Mouse (Mus musculus) CH12.LX (cell line): ENCODE data around the gene Apobec4. TPM values are rescaled to one million over a fixed set of nuclear protein-coding genes. Genes with fewer than 3 reads are reported as not detected.

Experiments used
- DNase-seq: peaks from one replicate; pipeline ENCODE4 v3.0.0-alpha.2; 2013; ENCODE audit errors: extremely low read depth
- H3K27ac ChIP-seq: 2 replicates; pipeline ENCODE4 v1.5.1; 2012; ENCODE audit warnings: low read depth, mild to moderate bottlenecking, control low read depth, moderate library complexity; ENCODE audit not compliant: insufficient read depth
- H3K27me3 ChIP-seq: replicated peaks from 2 replicates; pipeline ENCODE3; 2012; ENCODE audit warnings: inconsistent platforms
- H3K36me3 ChIP-seq, 2 experiments: replicated peaks in 1 of 2; 2 replicates each; pipeline versions ENCODE3 to v1.6.1; 2012; ENCODE audit warnings: inconsistent platforms in 1 of 2, low read length in 1 of 2, mild to moderate bottlenecking in 1 of 2, mixed read lengths in 1 of 2, moderate library complexity in 1 of 2; ENCODE audit not compliant: control insufficient read depth in 1 of 2, insufficient read depth in 1 of 2
- H3K4me1 ChIP-seq, 2 experiments: 2 replicates each; pipeline ENCODE4 v1.6.1; 2012; ENCODE audit warnings: inconsistent platforms in 1 of 2, moderate library complexity in 1 of 2; ENCODE audit not compliant: insufficient read depth in 2 of 2, control insufficient read depth in 1 of 2
- H3K4me2 ChIP-seq: 2 replicates; pipeline ENCODE4 v1.6.1; 2012; ENCODE audit warnings: low read depth, mild to moderate bottlenecking, control low read depth; ENCODE audit not compliant: poor library complexity, insufficient read depth, severe bottlenecking
- H3K4me3 ChIP-seq, 3 experiments: fragments of 150-350 bp in 1 of 3; sonication (generic) in 1 of 3; replicated peaks in 1 of 3; 2 replicates each; pipeline versions ENCODE3 to v1.5.1; 2011 to 2012; ENCODE audit warnings: low read depth in 2 of 3, low read length in 2 of 3, mild to moderate bottlenecking in 2 of 3, moderate library complexity in 2 of 3, control low read depth in 1 of 3, improper control_type of control experiment in 1 of 3, inconsistent platforms in 1 of 3, mixed read lengths in 1 of 3; ENCODE audit not compliant: poor library complexity in 1 of 3
- H3K79me2 ChIP-seq: replicated peaks from 2 replicates; pipeline ENCODE4 v1.6.1; 2012; ENCODE audit warnings: mild to moderate bottlenecking, moderate library complexity; ENCODE audit not compliant: control insufficient read depth, poor library complexity, insufficient read depth, severe bottlenecking; ENCODE audit errors: extremely low read depth
- H3K9ac ChIP-seq: 2 replicates; pipeline ENCODE4 v1.6.1; 2012; ENCODE audit warnings: low read depth, mild to moderate bottlenecking, control low read depth, moderate library complexity; ENCODE audit not compliant: insufficient read depth
- H3K9me3 ChIP-seq: replicated peaks from 2 replicates; pipeline ENCODE3; 2012; ENCODE audit warnings: low read length, inconsistent platforms, mixed read lengths
- BHLHE40 ChIP-seq: IDR thresholded peaks from 2 replicates; pipeline ENCODE4 v1.6.1; 2011; ENCODE audit warnings: mild to moderate bottlenecking, low read depth, low read length, improper control_type of control experiment
- CTCF ChIP-seq, 2 experiments: IDR thresholded peaks in 1 of 2; conservative IDR thresholded peaks in 1 of 2; 2 replicates each; pipeline ENCODE4 v1.5.1; 2011 to 2012; ENCODE audit warnings: low read depth in 2 of 2, low read length in 2 of 2, improper control_type of control experiment in 1 of 2, inconsistent platforms in 1 of 2, mild to moderate bottlenecking in 1 of 2, moderate library complexity in 1 of 2
- E2F4 ChIP-seq: IDR thresholded peaks from 2 replicates; pipeline ENCODE4 v1.6.1; 2011; ENCODE audit warnings: low read depth, low read length, improper control_type of control experiment; ENCODE audit not compliant: insufficient replicate concordance
- ELF1 ChIP-seq: IDR thresholded peaks from 2 replicates; pipeline ENCODE4 v1.6.1; 2014; ENCODE audit warnings: low read depth, mild to moderate bottlenecking, inconsistent platforms, low read length, improper control_type of control experiment
- GABPA ChIP-seq: IDR thresholded peaks from 2 replicates; pipeline ENCODE4 v1.6.1; 2012; ENCODE audit warnings: low read depth, low read length, improper control_type of control experiment, inconsistent platforms; ENCODE audit not compliant: insufficient replicate concordance
- HCFC1 ChIP-seq: IDR thresholded peaks from 2 replicates; pipeline ENCODE4 v1.6.1; 2012; ENCODE audit warnings: low read depth, mild to moderate bottlenecking, inconsistent platforms, low read length, improper control_type of control experiment
- IRF4 ChIP-seq: IDR thresholded peaks from 2 replicates; pipeline ENCODE4 v1.6.1; 2014; ENCODE audit warnings: low read depth, mild to moderate bottlenecking, inconsistent platforms, low read length, improper control_type of control experiment
- JUN ChIP-seq: IDR thresholded peaks from 2 replicates; pipeline ENCODE4 v1.6.1; 2011; ENCODE audit warnings: low read depth, mild to moderate bottlenecking, low read length, improper control_type of control experiment, moderate library complexity; ENCODE audit not compliant: insufficient read depth
- MAFK ChIP-seq: IDR thresholded peaks from 2 replicates; pipeline ENCODE4 v1.6.1; 2011; ENCODE audit warnings: low read length, improper control_type of control experiment; ENCODE audit not compliant: insufficient replicate concordance
- MAX ChIP-seq: IDR thresholded peaks from 2 replicates; pipeline ENCODE4 v1.6.1; 2011; ENCODE audit warnings: low read length, improper control_type of control experiment
- MAZ ChIP-seq: IDR thresholded peaks from 2 replicates; pipeline ENCODE4 v1.6.1; 2012; ENCODE audit warnings: low read depth, mild to moderate bottlenecking, inconsistent platforms, low read length, improper control_type of control experiment, moderate library complexity
- MEF2A ChIP-seq: IDR thresholded peaks from 2 replicates; pipeline ENCODE4 v1.6.1; 2014; ENCODE audit warnings: low read depth, mild to moderate bottlenecking, inconsistent platforms, low read length, improper control_type of control experiment, borderline replicate concordance
- MXI1 ChIP-seq: IDR thresholded peaks from 2 replicates; pipeline ENCODE4 v1.6.1; 2011; ENCODE audit warnings: mild to moderate bottlenecking, low read depth, low read length, improper control_type of control experiment
- MYC ChIP-seq: IDR thresholded peaks from 2 replicates; pipeline ENCODE4 v1.6.1; 2011; ENCODE audit warnings: low read depth, mild to moderate bottlenecking, improper control_type of control experiment, low read length
- NELFE ChIP-seq: IDR thresholded peaks from 2 replicates; pipeline ENCODE4 v1.6.1; 2011; ENCODE audit warnings: low read depth, low read length, improper control_type of control experiment
- NRF1 ChIP-seq: IDR thresholded peaks from 2 replicates; pipeline ENCODE4 v1.6.1; 2014; ENCODE audit warnings: low read depth, mild to moderate bottlenecking, inconsistent platforms, low read length, improper control_type of control experiment, moderate library complexity
- PAX5 ChIP-seq: IDR thresholded peaks from 2 replicates; pipeline ENCODE4 v1.6.1; 2012; ENCODE audit warnings: low read length, inconsistent platforms, mixed read lengths
- POLR2A ChIP-seq: IDR thresholded peaks from 2 replicates; pipeline ENCODE4 v1.6.1; 2011; ENCODE audit warnings: low read depth, mild to moderate bottlenecking, improper control_type of control experiment, low read length
- POLR2AphosphoS2 ChIP-seq: IDR thresholded peaks from 2 replicates; pipeline ENCODE4 v1.6.1; 2011; ENCODE audit warnings: low read depth, low read length, improper control_type of control experiment
- RAD21 ChIP-seq: IDR thresholded peaks from 2 replicates; pipeline ENCODE4 v1.6.1; 2011; ENCODE audit warnings: low read depth, mild to moderate bottlenecking, low read length, improper control_type of control experiment, moderate library complexity
- RCOR1 ChIP-seq: conservative IDR thresholded peaks from 2 replicates; pipeline ENCODE4 v1.6.1; 2012; ENCODE audit warnings: low read depth, mild to moderate bottlenecking, inconsistent platforms, low read length, improper control_type of control experiment
- SIN3A ChIP-seq: IDR thresholded peaks from 2 replicates; pipeline ENCODE4 v1.6.1; 2012; ENCODE audit warnings: low read length, improper control_type of control experiment, inconsistent platforms
- SMC3 ChIP-seq: IDR thresholded peaks from 2 replicates; pipeline ENCODE4 v1.6.1; 2011; ENCODE audit warnings: low read depth, low read length, improper control_type of control experiment
- TBP ChIP-seq: conservative IDR thresholded peaks from 2 replicates; pipeline ENCODE4 v1.6.1; 2011; ENCODE audit warnings: low read depth, low read length, improper control_type of control experiment
- TCF12 ChIP-seq: IDR thresholded peaks from 2 replicates; pipeline ENCODE4 v1.6.1; 2014; ENCODE audit warnings: low read depth, mild to moderate bottlenecking, inconsistent platforms, low read length, improper control_type of control experiment
- UBTF ChIP-seq: IDR thresholded peaks from 2 replicates; pipeline ENCODE4 v1.6.1; 2012; ENCODE audit warnings: low read depth, mild to moderate bottlenecking, inconsistent platforms, low read length, improper control_type of control experiment, moderate library complexity
- USF1 ChIP-seq: IDR thresholded peaks from 2 replicates; pipeline ENCODE4 v1.6.1; 2014; ENCODE audit warnings: low read depth, mild to moderate bottlenecking, inconsistent platforms, low read length, improper control_type of control experiment
- USF2 ChIP-seq: conservative IDR thresholded peaks from 2 replicates; pipeline ENCODE4 v1.6.1; 2011; ENCODE audit warnings: low read depth, low read length, improper control_type of control experiment
- ZKSCAN1 ChIP-seq: IDR thresholded peaks from 2 replicates; pipeline ENCODE4 v1.6.1; 2012; ENCODE audit warnings: low read depth, inconsistent platforms, low read length, improper control_type of control experiment, borderline replicate concordance
- ZMIZ1 ChIP-seq: IDR thresholded peaks from 2 replicates; pipeline ENCODE4 v1.6.1; 2012; ENCODE audit warnings: low read depth, mild to moderate bottlenecking, inconsistent platforms, low read length, improper control_type of control experiment
- ZNF384 ChIP-seq: IDR thresholded peaks from 2 replicates; pipeline ENCODE4 v1.6.1; 2012; ENCODE audit warnings: low read depth, low read length, improper control_type of control experiment, inconsistent platforms
- dilution Hi-C: fragments of 300-500 bp; cut with MboI; formaldehyde crosslinking; loops from 2 replicates; pipeline ENCODE4 v1.14.3; 2020; ENCODE audit warnings: low sequenced_read_pairs; ENCODE audit not compliant: extremely low pct_unique_long_range_greater_than_20kb, extremely low pct_ligation_motif_present
- in situ Hi-C: fragments of 300-500 bp; cut with MboI; formaldehyde crosslinking; loops from 3 replicates; pipeline ENCODE4 v1.14.3; 2019; ENCODE audit warnings: low sequenced_read_pairs, low pct_ligation_motif_present, low pct_unique_long_range_greater_than_20kb, mixed read lengths
- polyA plus RNA-seq: library from polyadenylated mRNA; unstranded; fragments of >175 nt; gene quantifications from 2 replicates; pipeline ENCODE4 v1.2.1, GENCODE M21; 2012; ENCODE audit warnings: low read depth; ENCODE audit not compliant: insufficient read length
- total RNA-seq, 2 experiments: library from RNA; depleted of rRNA; stranded (reverse); fragments of 300-350 nt in 1 of 2; fragments of >200 nt in 1 of 2; gene quantifications; 2 replicates each; pipeline ENCODE4 v1.2.3; 2012 to 2014

Apobec4 gene
- total and polyA plus RNA-seq, 3 experiments, result not detected

DNA sequence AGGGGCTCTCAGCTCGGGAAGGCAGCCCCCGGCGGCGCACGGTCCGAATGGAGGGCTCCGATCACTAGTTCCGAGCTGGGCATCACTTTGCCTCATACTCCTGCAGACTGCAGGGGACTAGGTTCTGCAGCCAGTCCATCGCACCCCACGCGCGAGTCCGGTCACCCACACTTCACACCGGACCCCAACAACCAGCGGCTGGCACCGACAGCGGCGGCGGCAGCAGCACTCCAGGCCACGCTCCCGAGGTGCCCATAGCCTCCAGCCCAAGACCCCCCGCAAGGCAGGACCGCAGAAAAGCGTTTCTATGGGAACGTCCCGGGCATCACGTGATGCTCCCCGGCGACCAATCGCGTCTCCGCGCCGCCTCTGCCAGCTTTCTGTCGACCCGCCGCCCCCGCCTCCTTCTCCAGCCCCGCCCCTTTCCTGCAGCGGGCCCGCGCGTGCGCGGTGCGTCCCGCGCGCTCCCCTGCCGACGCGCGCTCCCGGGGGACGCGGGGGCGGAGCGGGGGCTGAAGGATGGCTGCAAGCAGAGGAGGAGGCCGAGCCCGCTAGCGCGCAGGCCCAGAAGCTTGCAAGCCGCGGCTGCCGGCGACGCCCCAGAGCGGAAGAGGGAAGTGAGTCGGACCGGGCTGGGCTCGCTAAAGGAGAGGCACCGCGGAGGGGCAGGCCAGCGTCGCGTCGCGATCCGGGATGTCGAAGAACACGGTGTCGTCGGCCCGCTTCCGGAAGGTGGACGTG is 15.9 kb downstream of the Apobec4 start, which contains the start of the genes Rgl1 and Arpc5:
Gene Rgl1, minus strand, starts transcription at position 320 of the 741 bp plus-strand sequence.
Gene Arpc5, plus strand, starts transcription at position 511 of the 741 bp plus-strand sequence.
- TF ChIP-seq NELFE (peak; percentile 94), ZKSCAN1 (no peak), PAX5 (no peak), USF2 (peak; percentile 94), GABPA (no peak), TBP (0 out of 2 replicates have a peak, but pooled peaks have one; percentile 31), POLR2AphosphoS2 (peak; percentile 51; the same call in 1 of the 2 replicates), NRF1 (peak; percentile 97), SMC3 (no peak), SIN3A (peak; percentile 76; the same call in 1 of the 2 replicates), MYC (no peak), UBTF (peak; percentile 61; the same call in 1 of the 2 replicates), MEF2A (peak; percentile 40; the same call in 1 of the 2 replicates), ZNF384 (no peak), USF1 (peak; percentile 98), MAZ (peak; percentile 82; the same call in 1 of the 2 replicates), IRF4 (no peak), ZMIZ1 (peak; percentile 87), HCFC1 (peak; percentile 64), MAX (peak; percentile 91), E2F4 (no peak), POLR2A (peak; percentile 91), MXI1 (peak; percentile 56), ELF1 (peak; percentile 93), TCF12 (peak; percentile 70; the same call in 1 of the 2 replicates), MAFK (no peak), RAD21 (no peak), RCOR1 (no peak), CTCF (conservative IDR thresholded peaks at IDR 0.05 in 1 of 2, IDR thresholded peaks at IDR 0.05 in 1 of 2; ENCODE audit: low read depth in 2 of 2, low read length in 2 of 2) (no peak), JUN (no peak), BHLHE40 (peak; percentile 19; the same call in 1 of the 2 replicates)
- DNase-seq, result peak; percentile 94
- peaks cover 7% of the 10 kb centered on the region for H3K27me3 ChIP-seq
- H3K9me3 ChIP-seq, result no peaks in the 10 kb centered on the region
- peaks cover 4 to 13% of the 10 kb centered on the region in 2 experiments; a peak in 3 of 4 replicates for H3K4me1 ChIP-seq
- in situ Hi-C loops, result loop anchor here (10.0 kb wide), 1 partner anchor 231 kb away; no protein-coding TSS in a partner anchor
- peak within 1 kb of the TSS; percentile 53 for H3K4me2 ChIP-seq
- peaks cover 15 to 29% of the 10 kb centered on the region in 2 experiments for H3K36me3 ChIP-seq
- peaks cover 14% of the 10 kb centered on the region for H3K79me2 ChIP-seq
- dilution Hi-C loops, result no loop called here
- peak within 1 kb of the TSS; percentile 83 for H3K27ac ChIP-seq
- H3K4me3 ChIP-seq, result peak within 1 kb of the TSS; percentile 89 to 94 (median 94)
- H3K9ac ChIP-seq, result peak within 1 kb of the TSS; percentile 96
